Mouse (Mus musculus) leukemia stem cell, adult 10-12 weeks (primary cell): ENCODE measurements around the gene Dnah7c. TPM values are rescaled to one million over a fixed set of nuclear protein-coding genes. Genes with fewer than 3 reads are reported as not detected.

ENCODE experiments used
- polyA plus RNA-seq: library from polyadenylated mRNA; stranded (reverse); fragments of >175 nt; gene quantifications from 2 replicates; pipeline ENCODE4 v1.2.3, GENCODE M21; 2012; ENCODE audit warnings: low replicate concordance

Gene Dnah7c
- polyA plus RNA-seq = not detected in 2 replicates

DNA sequence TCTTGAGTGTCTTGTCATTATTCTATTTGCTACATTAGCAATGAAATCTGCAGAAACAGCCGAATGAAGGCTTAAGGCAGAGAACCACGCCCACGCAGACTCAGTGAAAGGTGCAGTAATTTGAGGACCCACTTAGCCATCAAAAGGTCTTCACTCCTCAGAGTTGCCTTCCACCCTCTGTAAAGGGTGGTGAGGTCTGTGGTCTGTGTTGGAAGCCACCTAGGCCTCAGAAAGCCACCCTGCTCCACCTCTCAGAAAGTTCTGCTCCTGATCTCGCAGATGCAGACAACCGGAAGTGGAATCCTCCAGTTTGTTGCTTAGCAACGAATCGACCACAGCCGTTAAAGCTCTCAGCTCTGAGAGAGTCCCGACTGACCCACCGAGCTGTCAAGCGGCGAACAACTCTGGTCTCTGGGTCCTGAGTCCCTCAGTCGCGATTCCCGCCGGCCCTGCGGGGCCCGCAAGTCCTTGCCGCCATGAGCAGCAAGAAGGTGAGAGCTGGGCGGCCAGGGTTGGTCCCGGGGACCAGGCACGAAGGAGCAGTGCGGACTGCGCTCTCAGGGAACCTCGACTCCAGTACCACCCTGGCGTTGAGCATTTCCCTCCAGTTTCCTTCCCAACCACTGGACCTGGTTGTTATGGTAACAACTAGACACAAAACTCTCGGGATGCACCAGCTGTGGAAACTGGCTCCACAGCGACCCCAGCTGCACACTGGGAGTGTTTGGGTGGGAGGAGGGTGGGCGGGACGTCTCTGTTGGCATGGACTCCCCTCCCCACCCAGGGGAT lies at the start of gene Dnah7c:
Gene Dnah7c, plus strand, starts transcription at position 456 of the 789 bp plus-strand sequence.

